Mouse (Mus musculus): ENCODE data around the gene Xxylt1.

The Xxylt1 gene

GRCm38 (mm10) chr16:31081125-31081664 lies at the start of gene Xxylt1:
TSS of gene Xxylt1 (minus strand) at chr16:31081432.
- DNase-seq (ENCODE audit: low spot score in 2 of 2), result peak; percentile 93 to 94

- DNase-seq (ENCODE audit: low spot score in 2 of 2), result no peak
These were observed 46.9 kb upstream of the Xxylt1 start for GRCm38 (mm10) chr16:31128116-31128515.

GRCm38 (mm10) chr16:31124991-31125390 lies 43.8 kb upstream of the Xxylt1 start:
- DNase-seq (ENCODE audit: low spot score in 2 of 2), result no peak

GRCm38 (mm10) chr16:31121612-31122011 lies 40.4 kb upstream of the Xxylt1 start:
- DNase-seq (ENCODE audit: low spot score in 2 of 2), result no peak

- no peak for DNase-seq (ENCODE audit: low spot score in 2 of 2)
These were observed 32.4 kb upstream of the Xxylt1 start for GRCm38 (mm10) chr16:31113596-31113995.

GRCm38 (mm10) chr16:31101352-31101751 lies 20.1 kb upstream of the Xxylt1 start:
- DNase-seq (ENCODE audit: low spot score in 2 of 2), result no peak

- no peak for DNase-seq (ENCODE audit: low spot score in 2 of 2)
These were observed 18.7 kb upstream of the Xxylt1 start for GRCm38 (mm10) chr16:31099906-31100305.

- DNase-seq (ENCODE audit: low spot score in 2 of 2), result no peak
These were observed 12.8 kb upstream of the Xxylt1 start for GRCm38 (mm10) chr16:31094036-31094435.

- DNase-seq (ENCODE audit: low spot score in 2 of 2), result no peak
These were observed 12.0 kb upstream of the Xxylt1 start for GRCm38 (mm10) chr16:31093186-31093585.

- no peak for DNase-seq (ENCODE audit: low spot score in 2 of 2)
These were observed 659 bp upstream of the Xxylt1 start for GRCm38 (mm10) chr16:31081891-31082290.

GRCm38 (mm10) chr16:31080573-31081051 lies 620 bp downstream of the Xxylt1 start:
- DNase-seq (ENCODE audit: low spot score in 2 of 2), result peak; percentile 55 to 65

GRCm38 (mm10) chr16:31077396-31077795 lies 3.8 kb downstream of the Xxylt1 start:
- DNase-seq (ENCODE audit: low spot score in 2 of 2), result no peak

- DNase-seq (ENCODE audit: low spot score in 2 of 2), result no peak
These were observed 4.8 kb downstream of the Xxylt1 start for GRCm38 (mm10) chr16:31076436-31076835.

- no peak for DNase-seq (ENCODE audit: low spot score in 2 of 2)
These were observed 6.8 kb downstream of the Xxylt1 start for GRCm38 (mm10) chr16:31074324-31074908.

- DNase-seq (ENCODE audit: low spot score in 2 of 2), result no peak
These were observed 9.5 kb downstream of the Xxylt1 start for GRCm38 (mm10) chr16:31071731-31072130.

- DNase-seq (ENCODE audit: low spot score in 2 of 2), result peak; percentile 44 to 82
These were observed 10.7 kb downstream of the Xxylt1 start for GRCm38 (mm10) chr16:31070358-31071133.

GRCm38 (mm10) chr16:31069211-31070166 lies 11.7 kb downstream of the Xxylt1 start:
- DNase-seq (ENCODE audit: low spot score in 2 of 2), result no peak

GRCm38 (mm10) chr16:31068280-31068679 lies 13.0 kb downstream of the Xxylt1 start:
- no peak for DNase-seq (ENCODE audit: low spot score in 2 of 2)

GRCm38 (mm10) chr16:31066344-31067098 lies 14.7 kb downstream of the Xxylt1 start:
- DNase-seq (ENCODE audit: low spot score in 2 of 2), result no peak

GRCm38 (mm10) chr16:31064782-31065181 lies 16.4 kb downstream of the Xxylt1 start:
- no peak for DNase-seq (ENCODE audit: low spot score in 2 of 2)

- no peak for DNase-seq (ENCODE audit: low spot score in 2 of 2)
These were observed 18.3 kb downstream of the Xxylt1 start for GRCm38 (mm10) chr16:31062918-31063317.

Measured in frontal cortex, postnatal 10 days (tissue).